Mouse (Mus musculus): ENCODE results near the gene Cdc42se2. TPM values are rescaled to one million over a fixed set of nuclear protein-coding genes. Genes with fewer than 3 reads are reported as not detected.

Cdc42se2 gene
- polyA plus RNA-seq, 1 experiment from 2014 or later = 118 TPM

GRCm38 (mm10) chr11:54754301-54755147 is 33.0 kb downstream of the Cdc42se2 start:
- H3K4me3 ChIP-seq (replicated peaks) = no peak overlapping the region
- peaks cover 9% of the 10 kb centered on the region for H3K4me1 ChIP-seq (replicated peaks)
- H3K4me2 ChIP-seq = no peak overlapping the region
- peaks cover 56% of the 10 kb centered on the region for H3K36me3 ChIP-seq
- no peak overlapping the region for H3K9ac ChIP-seq (replicated peaks)
- WGBS = 85% methylated on average over 10 of the region's 10 CpGs
- no peaks in the 10 kb centered on the region for H3K9me3 ChIP-seq
- no peak overlapping the region for H3K27ac ChIP-seq
- no peaks in the 10 kb centered on the region for H3K27me3 ChIP-seq
- ATAC-seq (ENCODE audit: insufficient number of reproducible peaks, insufficient read depth, low FRiP score, low TSS enrichment, low read depth) = no peak

GRCm38 (mm10) chr11:54751502-54751901 is 36.0 kb downstream of the Cdc42se2 start:
- H3K9ac ChIP-seq (replicated peaks) = no peak overlapping the region

GRCm38 (mm10) chr11:54748891-54749290 is 38.6 kb downstream of the Cdc42se2 start:
- no peak for ATAC-seq (ENCODE audit: insufficient number of reproducible peaks, insufficient read depth, low FRiP score, low TSS enrichment, low read depth)
- Histone ChIP-seq H3K36me3 (peaks cover 49% of the 10 kb centered on the region), H3K9me3 (no peaks in the 10 kb centered on the region), H3K4me2 (no peak overlapping the region), H3K27ac (no peak overlapping the region), H3K9ac (replicated peaks) (no peak overlapping the region), H3K27me3 (no peaks in the 10 kb centered on the region), H3K4me1 (replicated peaks) (no peaks in the 10 kb centered on the region), H3K4me3 (replicated peaks) (no peak overlapping the region)

More at GRCm38 (mm10) chr11:54751502-54751901, 36.0 kb downstream of the Cdc42se2 start:
- no peak overlapping the region for H3K27ac ChIP-seq
- WGBS = 89% methylated on average over 4 of the region's 4 CpGs
- peaks cover 9% of the 10 kb centered on the region for H3K4me1 ChIP-seq (replicated peaks)
- no peaks in the 10 kb centered on the region for H3K27me3 ChIP-seq
- no peak overlapping the region for H3K4me2 ChIP-seq
- ATAC-seq (ENCODE audit: insufficient number of reproducible peaks, insufficient read depth, low FRiP score, low TSS enrichment, low read depth) = no peak
- no peaks in the 10 kb centered on the region for H3K9me3 ChIP-seq
- peaks cover 71% of the 10 kb centered on the region for H3K36me3 ChIP-seq
- H3K4me3 ChIP-seq (replicated peaks) = no peak overlapping the region

GRCm38 (mm10) chr11:54744231-54744630 is 43.2 kb downstream of the Cdc42se2 start:
- H3K9ac ChIP-seq (replicated peaks) = no peak overlapping the region
- no peaks in the 10 kb centered on the region for H3K9me3 ChIP-seq
- no peak overlapping the region for H3K4me3 ChIP-seq (replicated peaks)
- no peaks in the 10 kb centered on the region for H3K27me3 ChIP-seq
- H3K27ac ChIP-seq = no peak overlapping the region
- WGBS = 86% methylated on average over 1 of the region's 1 CpGs
- ATAC-seq (ENCODE audit: insufficient number of reproducible peaks, insufficient read depth, low FRiP score, low TSS enrichment, low read depth) = no peak
- H3K4me1 ChIP-seq (replicated peaks) = no peaks in the 10 kb centered on the region
- no peak overlapping the region for H3K4me2 ChIP-seq
- peaks cover 33% of the 10 kb centered on the region for H3K36me3 ChIP-seq

GRCm38 (mm10) chr11:54741330-54741729 is 46.1 kb downstream of the Cdc42se2 start:
- H3K4me2 ChIP-seq = no peak overlapping the region
- H3K9me3 ChIP-seq = no peaks in the 10 kb centered on the region
- H3K9ac ChIP-seq (replicated peaks) = no peak overlapping the region
- peaks cover 38% of the 10 kb centered on the region for H3K36me3 ChIP-seq
- H3K4me3 ChIP-seq (replicated peaks) = no peak overlapping the region
- H3K4me1 ChIP-seq (replicated peaks) = no peaks in the 10 kb centered on the region
- no peak overlapping the region for H3K27ac ChIP-seq
- WGBS = 97% methylated on average over 2 of the region's 2 CpGs
- no peak for ATAC-seq (ENCODE audit: insufficient number of reproducible peaks, insufficient read depth, low FRiP score, low TSS enrichment, low read depth)
- no peaks in the 10 kb centered on the region for H3K27me3 ChIP-seq

GRCm38 (mm10) chr11:54739012-54739750 is 48.3 kb downstream of the Cdc42se2 start:
- Histone ChIP-seq H3K27me3 (no peaks in the 10 kb centered on the region), H3K4me2 (no peak overlapping the region), H3K36me3 (peaks cover 58% of the 10 kb centered on the region), H3K4me3 (replicated peaks) (no peak overlapping the region), H3K9ac (replicated peaks) (no peak overlapping the region), H3K9me3 (no peaks in the 10 kb centered on the region), H3K27ac (no peak overlapping the region), H3K4me1 (replicated peaks) (no peaks in the 10 kb centered on the region)
- ATAC-seq (ENCODE audit: insufficient number of reproducible peaks, insufficient read depth, low FRiP score, low TSS enrichment, low read depth) = no peak
- 94% methylated on average over 4 of the region's 4 CpGs for WGBS

GRCm38 (mm10) chr11:54736903-54737302 is 50.6 kb downstream of the Cdc42se2 start:
- ATAC-seq (ENCODE audit: insufficient number of reproducible peaks, insufficient read depth, low FRiP score, low TSS enrichment, low read depth) = no peak
- Histone ChIP-seq H3K4me3 (replicated peaks) (no peak overlapping the region), H3K36me3 (peaks cover 62% of the 10 kb centered on the region), H3K9me3 (no peaks in the 10 kb centered on the region), H3K27ac (no peak overlapping the region), H3K4me1 (replicated peaks) (no peaks in the 10 kb centered on the region), H3K27me3 (no peaks in the 10 kb centered on the region), H3K9ac (replicated peaks) (no peak overlapping the region), H3K4me2 (no peak overlapping the region)
- 95% methylated on average over 5 of the region's 5 CpGs for WGBS

GRCm38 (mm10) chr11:54735114-54735513 is 52.4 kb downstream of the Cdc42se2 start:
- H3K4me1 ChIP-seq (replicated peaks) = no peaks in the 10 kb centered on the region
- 92% methylated on average over 1 of the region's 1 CpGs for WGBS
- H3K27ac ChIP-seq = no peak overlapping the region
- H3K4me3 ChIP-seq (replicated peaks) = no peak overlapping the region
- ATAC-seq (ENCODE audit: insufficient number of reproducible peaks, insufficient read depth, low FRiP score, low TSS enrichment, low read depth) = no peak
- no peak overlapping the region for H3K4me2 ChIP-seq
- H3K9me3 ChIP-seq = no peaks in the 10 kb centered on the region
- no peaks in the 10 kb centered on the region for H3K27me3 ChIP-seq
- peaks cover 63% of the 10 kb centered on the region for H3K36me3 ChIP-seq
- no peak overlapping the region for H3K9ac ChIP-seq (replicated peaks)

GRCm38 (mm10) chr11:54733546-54733945 is 53.9 kb downstream of the Cdc42se2 start:
- H3K36me3 ChIP-seq = peaks cover 59% of the 10 kb centered on the region
- H3K4me1 ChIP-seq (replicated peaks) = no peaks in the 10 kb centered on the region
- no peak overlapping the region for H3K27ac ChIP-seq
- no peaks in the 10 kb centered on the region for H3K9me3 ChIP-seq
- no peak overlapping the region for H3K4me2 ChIP-seq
- H3K27me3 ChIP-seq = no peaks in the 10 kb centered on the region
- H3K9ac ChIP-seq (replicated peaks) = no peak overlapping the region
- H3K4me3 ChIP-seq (replicated peaks) = no peak overlapping the region
- no peak for ATAC-seq (ENCODE audit: insufficient number of reproducible peaks, insufficient read depth, low FRiP score, low TSS enrichment, low read depth)
- WGBS = 89% methylated on average over 7 of the region's 7 CpGs

GRCm38 (mm10) chr11:54731367-54731766 is 56.1 kb downstream of the Cdc42se2 start:
- H3K27me3 ChIP-seq = no peaks in the 10 kb centered on the region
- peaks cover 65% of the 10 kb centered on the region for H3K36me3 ChIP-seq
- H3K4me3 ChIP-seq (replicated peaks) = no peak overlapping the region
- 65% methylated on average over 7 of the region's 7 CpGs for WGBS
- no peak overlapping the region for H3K27ac ChIP-seq
- no peak overlapping the region for H3K9ac ChIP-seq (replicated peaks)
- H3K4me2 ChIP-seq = no peak overlapping the region
- ATAC-seq (ENCODE audit: insufficient number of reproducible peaks, insufficient read depth, low FRiP score, low TSS enrichment, low read depth) = no peak
- no peaks in the 10 kb centered on the region for H3K9me3 ChIP-seq
- no peaks in the 10 kb centered on the region for H3K4me1 ChIP-seq (replicated peaks)

GRCm38 (mm10) chr11:54730931-54731330 is 56.5 kb downstream of the Cdc42se2 start:
- Histone ChIP-seq H3K36me3 (peaks cover 65% of the 10 kb centered on the region), H3K9ac (replicated peaks) (no peak overlapping the region), H3K4me1 (replicated peaks) (no peaks in the 10 kb centered on the region), H3K27ac (no peak overlapping the region), H3K4me2 (no peak overlapping the region), H3K4me3 (replicated peaks) (no peak overlapping the region), H3K27me3 (no peaks in the 10 kb centered on the region), H3K9me3 (no peaks in the 10 kb centered on the region)
- WGBS = 91% methylated on average over 5 of the region's 5 CpGs
- no peak for ATAC-seq (ENCODE audit: insufficient number of reproducible peaks, insufficient read depth, low FRiP score, low TSS enrichment, low read depth)
